Mouse (Mus musculus): ENCODE data around the gene Clcn2. TPM values are rescaled to one million over a fixed set of nuclear protein-coding genes. Genes with fewer than 3 reads are reported as not detected.

Gene Clcn2
- polyA plus RNA-seq, 1 experiment from 2014 or later: 13.2 TPM

Other genes starting within 250 kb of the Clcn2 start
- gene Eif2b5, start 218.9 kb downstream of the Clcn2 start, polyA plus RNA-seq (2014; fragmentation: Nextera tagmentation; extraction: Ambion mirVana): 83.8 and 87.3 TPM in 2 replicates
- 29.2 and 31.7 TPM in 2 replicates for gene Dvl3, start 200.8 kb downstream of the Clcn2 start, polyA plus RNA-seq (2014; fragmentation: Nextera tagmentation; extraction: Ambion mirVana)
- gene Ap2m1, start 182.3 kb downstream of the Clcn2 start, polyA plus RNA-seq (2014; fragmentation: Nextera tagmentation; extraction: Ambion mirVana): 586 and 625 TPM in 2 replicates
- gene Abcf3, start 169.2 kb downstream of the Clcn2 start, polyA plus RNA-seq (2014; fragmentation: Nextera tagmentation; extraction: Ambion mirVana): 53.0 and 53.5 TPM in 2 replicates
- gene Vwa5b2, start 128.3 kb downstream of the Clcn2 start, polyA plus RNA-seq (2014; fragmentation: Nextera tagmentation; extraction: Ambion mirVana): 4.0 and 4.3 TPM in 2 replicates
- 30.3 and 33.8 TPM in 2 replicates for gene Eef1akmt4, start 106.2 kb downstream of the Clcn2 start, polyA plus RNA-seq (2014; fragmentation: Nextera tagmentation; extraction: Ambion mirVana)
- gene Gm49333, start 106.1 kb downstream of the Clcn2 start, polyA plus RNA-seq (2014; fragmentation: Nextera tagmentation; extraction: Ambion mirVana): not detected in 2 replicates
- gene Alg3, start 106.0 kb downstream of the Clcn2 start, polyA plus RNA-seq (2014; fragmentation: Nextera tagmentation; extraction: Ambion mirVana): 46.1 and 46.8 TPM in 2 replicates
- gene Camk2n2, start 96.5 kb downstream of the Clcn2 start, polyA plus RNA-seq (2014; fragmentation: Nextera tagmentation; extraction: Ambion mirVana): 1.8 and 2.1 TPM in 2 replicates
- gene Ece2, start 87.9 kb downstream of the Clcn2 start, polyA plus RNA-seq (2014; fragmentation: Nextera tagmentation; extraction: Ambion mirVana): 2.4 and 3.4 TPM in 2 replicates
- gene Psmd2, start 66.1 kb downstream of the Clcn2 start, polyA plus RNA-seq (2014; fragmentation: Nextera tagmentation; extraction: Ambion mirVana): 275 and 279 TPM in 2 replicates
- 180 TPM in 2 replicates for gene Eif4g1, start 49.4 kb downstream of the Clcn2 start, polyA plus RNA-seq (2014; fragmentation: Nextera tagmentation; extraction: Ambion mirVana)
- 7.5 and 8.3 TPM in 2 replicates for gene Fam131a, start 24.5 kb downstream of the Clcn2 start, polyA plus RNA-seq (2014; fragmentation: Nextera tagmentation; extraction: Ambion mirVana)
- gene Polr2h, start 81 bp downstream of the Clcn2 start, polyA plus RNA-seq (2014; fragmentation: Nextera tagmentation; extraction: Ambion mirVana): 105 and 113 TPM in 2 replicates
- 4.5 and 5.4 TPM in 2 replicates for gene Chrd, start 15.4 kb upstream of the Clcn2 start, polyA plus RNA-seq (2014; fragmentation: Nextera tagmentation; extraction: Ambion mirVana)
- gene Thpo, start 16.8 kb upstream of the Clcn2 start, polyA plus RNA-seq (2014; fragmentation: Nextera tagmentation; extraction: Ambion mirVana): 0.88 and 1.2 TPM in 2 replicates